Mouse (Mus musculus) forebrain, embryonic 15.5 days (tissue): Measurements from ENCODE around the gene Stx4a. TPM values are rescaled to one million over a fixed set of nuclear protein-coding genes. Genes with fewer than 3 reads are reported as not detected.
"Not testable (repeated sequence)": the region's sequence is repeated elsewhere in the genome, so short reads cannot be mapped to it uniquely, and the experiment has no call there.

Experiments used
- ATAC-seq: fragments of 200-750 bp; cut with Nextera tagmentation; replicated peaks from 2 replicates; pipeline ENCODE4 v1.8.0; 2017; ENCODE audit warnings: mild to moderate bottlenecking, moderate TSS enrichment, moderate library complexity
- H3K27ac ChIP-seq: fragments of 300-500 bp; sonication (generic); replicated peaks from 2 replicates; pipeline ENCODE4 v1.5.1; 2015; ENCODE audit warnings: mild to moderate bottlenecking, inconsistent platforms
- H3K27me3 ChIP-seq: fragments of 300-500 bp; sonication (generic); 2 replicates; pipeline ENCODE4 v1.6.1; 2015; ENCODE audit warnings: inconsistent platforms
- H3K36me3 ChIP-seq: fragments of 300-500 bp; sonication (generic); 2 replicates; pipeline ENCODE4 v1.6.1; 2015; ENCODE audit warnings: mild to moderate bottlenecking, inconsistent platforms
- H3K4me1 ChIP-seq: fragments of 300-500 bp; sonication (generic); 2 replicates; pipeline ENCODE4 v1.6.1; 2015; ENCODE audit warnings: inconsistent platforms
- H3K4me2 ChIP-seq: fragments of 300-500 bp; sonication (generic); replicated peaks from 2 replicates; pipeline ENCODE4 v1.6.1; 2015; ENCODE audit warnings: mild to moderate bottlenecking, inconsistent platforms
- H3K4me3 ChIP-seq: fragments of 300-500 bp; sonication (generic); 2 replicates; pipeline ENCODE4 v1.5.1; 2015; ENCODE audit warnings: mild to moderate bottlenecking, inconsistent platforms
- H3K9ac ChIP-seq: fragments of 300-500 bp; sonication (generic); replicated peaks from 2 replicates; pipeline ENCODE4 v1.6.1; 2015; ENCODE audit warnings: mild to moderate bottlenecking, inconsistent platforms
- H3K9me3 ChIP-seq: fragments of 300-500 bp; sonication (generic); 2 replicates; pipeline ENCODE4 v1.6.1; 2016; ENCODE audit warnings: inconsistent platforms
- WGBS: fragments of 180-500 bp; shearing (Covaris S2); methylation state at CpG from one replicate; pipeline ENCODE4 v1.1.7; 2015; ENCODE audit warnings: mixed read lengths; 5-methylcytosine and 5-hydroxymethylcytosine counted together
- polyA plus RNA-seq: library from polyadenylated mRNA; unstranded; fragments of >200 nt; fragmentation: Nextera tagmentation; extraction: Ambion mirVana; gene quantifications from 2 replicates; pipeline ENCODE4 v1.2.1, GENCODE M21; 2015

Stx4a gene
- polyA plus RNA-seq, 1 experiment from 2014 or later, result 19.2 TPM

GRCm38 (mm10) chr7:127895442-127895841 is 71.3 kb downstream of the Stx4a start, which contains the start of the genes Gm21974 and Vkorc1:
Gene Gm21974, minus strand, starts transcription at chr7:127895454.
Gene Vkorc1, minus strand, starts transcription at chr7:127895617.
- H3K4me2 ChIP-seq, result peak within 1 kb of the TSS; percentile 68

GRCm38 (mm10) chr7:127895891-127896290 is 71.8 kb downstream of the Stx4a start:
- not testable (repeated sequence) for H3K9ac ChIP-seq, H3K9me3 ChIP-seq, H3K36me3 ChIP-seq, H3K4me1 ChIP-seq, H3K27me3 ChIP-seq, ATAC-seq
- H3K4me3 ChIP-seq, result peak overlapping the region; percentile 62
- peak overlapping the region; percentile 68; the same call in 1 of the 2 replicates for H3K4me2 ChIP-seq
- 62% methylated on average over 7 of the region's 7 CpGs for WGBS
- peak overlapping the region; percentile 35; the same call in 1 of the 2 replicates for H3K27ac ChIP-seq

More at GRCm38 (mm10) chr7:127895442-127895841, 71.3 kb downstream of the Stx4a start, which contains the start of the genes Gm21974 and Vkorc1:
- peak within 1 kb of the TSS; percentile 62 for H3K4me3 ChIP-seq
- no peaks in the 10 kb centered on the region for H3K27me3 ChIP-seq
- H3K4me1 ChIP-seq, result peaks cover 9% of the 10 kb centered on the region
- 0 out of 2 replicates have a peak, but pooled peaks cover 12% of the 10 kb centered on the region for H3K36me3 ChIP-seq
- 0% methylated on average over 26 of the region's 26 CpGs for WGBS
- H3K9ac ChIP-seq, result peak within 1 kb of the TSS; percentile 54
- no peaks in the 10 kb centered on the region for H3K9me3 ChIP-seq
- peak; percentile 98 for ATAC-seq
- peak within 1 kb of the TSS; percentile 76 for H3K27ac ChIP-seq

GRCm38 (mm10) chr7:127896384-127896783 is 72.3 kb downstream of the Stx4a start:
- Histone ChIP-seq H3K9me3 (no peaks in the 10 kb centered on the region), H3K36me3 (0 out of 2 replicates have a peak, but pooled peaks cover 8% of the 10 kb centered on the region), H3K9ac (no peak overlapping the region), H3K4me3 (no peak overlapping the region), H3K4me1 (peaks cover 9% of the 10 kb centered on the region), H3K27me3 (no peaks in the 10 kb centered on the region), H3K4me2 (no peak overlapping the region), H3K27ac (no peak overlapping the region)
- 60% methylated on average over 13 of the region's 13 CpGs for WGBS
- ATAC-seq, result no peak

GRCm38 (mm10) chr7:127897542-127897941 is 73.4 kb downstream of the Stx4a start:
- Histone ChIP-seq H3K9ac (no peak overlapping the region), H3K36me3 (0 out of 2 replicates have a peak, but pooled peaks cover 5% of the 10 kb centered on the region), H3K4me3 (no peak overlapping the region), H3K9me3 (no peaks in the 10 kb centered on the region), H3K4me2 (no peak overlapping the region), H3K4me1 (peaks cover 9% of the 10 kb centered on the region), H3K27me3 (no peaks in the 10 kb centered on the region), H3K27ac (no peak overlapping the region)
- no peak for ATAC-seq
- 91% methylated on average over 7 of the region's 7 CpGs for WGBS

GRCm38 (mm10) chr7:127898179-127898956 is 74.3 kb downstream of the Stx4a start:
- ATAC-seq, result no peak
- WGBS, result 40% methylated on average over 10 of the region's 10 CpGs
- peaks cover 9% of the 10 kb centered on the region for H3K4me1 ChIP-seq
- no peak overlapping the region for H3K27ac ChIP-seq
- no peak overlapping the region for H3K4me2 ChIP-seq
- H3K9me3 ChIP-seq, result no peaks in the 10 kb centered on the region
- no peaks in the 10 kb centered on the region for H3K27me3 ChIP-seq
- H3K36me3 ChIP-seq, result 0 out of 2 replicates have a peak, but pooled peaks cover 2% of the 10 kb centered on the region
- H3K4me3 ChIP-seq, result no peak overlapping the region
- H3K9ac ChIP-seq, result no peak overlapping the region

Other genes starting within 250 kb of the Stx4a start
- gene Ccdc189, start 235.7 kb upstream of the Stx4a start, polyA plus RNA-seq, result 11.8 TPM in 2 replicates
- 51.1 and 52.4 TPM in 2 replicates for gene Rnf40, start 235.5 kb upstream of the Stx4a start, polyA plus RNA-seq
- 18.7 and 18.9 TPM in 2 replicates for gene Zfp629, start 208.5 kb upstream of the Stx4a start, polyA plus RNA-seq
- 43.1 and 47.9 TPM in 2 replicates for gene Bcl7c, start 115.4 kb upstream of the Stx4a start, polyA plus RNA-seq
- gene Ctf1, start 111.6 kb upstream of the Stx4a start, polyA plus RNA-seq, result 3.8 and 5.8 TPM in 2 replicates
- gene Ctf2, start 92.1 kb upstream of the Stx4a start, polyA plus RNA-seq, result 0.10 and 0.19 TPM in 2 replicates
- 9.4 and 10.5 TPM in 2 replicates for gene Fbxl19, start 79.8 kb upstream of the Stx4a start, polyA plus RNA-seq
- 8.7 and 8.8 TPM in 2 replicates for gene Orai3, start 54.5 kb upstream of the Stx4a start, polyA plus RNA-seq
- 22.4 and 24.8 TPM in 2 replicates for gene Setd1a, start 47.6 kb upstream of the Stx4a start, polyA plus RNA-seq
- gene Gm49388, start 38.7 kb upstream of the Stx4a start, polyA plus RNA-seq, result not detected in 2 replicates
- gene Hsd3b7, start 23.7 kb upstream of the Stx4a start, polyA plus RNA-seq, result 7.4 TPM in 2 replicates
- 34.5 and 37.4 TPM in 2 replicates for gene Stx1b, start 255 bp downstream of the Stx4a start, polyA plus RNA-seq
- 13.2 and 13.7 TPM in 2 replicates for gene Zfp646, start 51.9 kb downstream of the Stx4a start, polyA plus RNA-seq
- gene Zfp668, start 52.5 kb downstream of the Stx4a start, polyA plus RNA-seq, result 46.2 and 48.4 TPM in 2 replicates
- 0.78 and 0.92 TPM in 2 replicates for gene Prss53, start 66.7 kb downstream of the Stx4a start, polyA plus RNA-seq
- not detected in 2 replicates for gene Gm21974, start 71.2 kb downstream of the Stx4a start, polyA plus RNA-seq
- gene Vkorc1, start 71.3 kb downstream of the Stx4a start, polyA plus RNA-seq, result 65.7 and 69.7 TPM in 2 replicates
- gene Bckdk, start 79.8 kb downstream of the Stx4a start, polyA plus RNA-seq, result 81.7 and 84.3 TPM in 2 replicates
- 52.7 and 56.5 TPM in 2 replicates for gene Kat8, start 88.2 kb downstream of the Stx4a start, polyA plus RNA-seq
- 0.20 and 0.29 TPM in 2 replicates for gene Prss8, start 105.8 kb downstream of the Stx4a start, polyA plus RNA-seq
- 9.6 and 11.6 TPM in 2 replicates for gene Prss36, start 122.4 kb downstream of the Stx4a start, polyA plus RNA-seq
- gene Fus, start 143.2 kb downstream of the Stx4a start, polyA plus RNA-seq, result 438 and 469 TPM in 2 replicates
- gene Pycard, start 169.6 kb downstream of the Stx4a start, polyA plus RNA-seq, result 4.1 and 6.7 TPM in 2 replicates
- not detected in 2 replicates for gene Trim72, start 179.7 kb downstream of the Stx4a start, polyA plus RNA-seq
- gene Itgam, start 238.3 kb downstream of the Stx4a start, polyA plus RNA-seq, result 0.96 and 1.0 TPM in 2 replicates
- gene Gm49368, start 238.4 kb downstream of the Stx4a start, polyA plus RNA-seq, result not detected in 2 replicates